Mouse (Mus musculus) WW6 (cell line): ENCODE results near the gene Aldh1a7.
"Not testable (repeated sequence)": the region's sequence is repeated elsewhere in the genome, so short reads cannot be mapped to it uniquely, and the experiment has no call there.

Experiments used
- DNase-seq: peaks from one replicate; pipeline ENCODE4 v3.0.0-alpha.2; 2013; ENCODE audit warnings: low read depth, low spot score

Aldh1a7 gene

DNA sequence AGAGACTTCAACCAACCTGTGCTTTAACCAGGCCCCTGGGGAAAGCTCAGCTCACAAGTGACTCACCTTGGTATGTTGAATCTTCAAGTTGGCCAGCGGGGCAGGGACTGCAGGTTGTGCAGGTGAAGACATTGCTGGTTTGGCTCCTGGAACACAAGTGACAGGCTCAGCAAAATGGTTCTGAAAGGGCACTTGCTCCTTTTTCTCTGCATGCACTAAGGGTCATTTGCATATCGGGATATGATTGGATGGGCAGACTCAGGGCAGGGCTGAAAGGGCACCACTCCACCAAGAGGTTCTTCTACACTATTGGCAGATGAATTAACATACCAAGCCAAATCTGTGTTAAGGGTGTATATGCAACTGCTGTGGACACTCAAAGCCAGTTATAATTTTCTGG lies at the start of gene Aldh1a7:
Aldh1a7 (minus strand) TSS at position 182 of the 400 bp plus-strand sequence.
- DNase-seq = no peak

DNA sequence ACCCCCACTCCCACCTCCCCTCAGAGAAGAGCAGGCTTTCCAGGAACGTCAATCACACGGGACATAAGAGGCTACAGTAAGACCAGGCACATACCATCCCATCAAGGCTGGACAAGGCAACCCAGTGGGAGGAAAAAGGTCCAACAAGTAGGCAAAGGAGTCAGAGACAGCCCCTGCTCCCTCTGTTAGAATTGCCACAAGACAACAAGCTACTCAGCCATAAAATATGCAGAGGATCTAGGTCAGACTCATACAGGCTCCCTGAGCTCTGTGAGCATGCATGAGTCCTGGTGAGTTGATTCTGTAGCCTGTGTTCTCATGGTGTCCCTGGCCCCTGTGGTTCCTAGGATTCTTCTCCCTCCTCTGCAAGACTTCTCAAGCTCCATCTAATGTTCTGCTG lies 48.3 kb upstream of the Aldh1a7 start:
- no peak for DNase-seq

DNA sequence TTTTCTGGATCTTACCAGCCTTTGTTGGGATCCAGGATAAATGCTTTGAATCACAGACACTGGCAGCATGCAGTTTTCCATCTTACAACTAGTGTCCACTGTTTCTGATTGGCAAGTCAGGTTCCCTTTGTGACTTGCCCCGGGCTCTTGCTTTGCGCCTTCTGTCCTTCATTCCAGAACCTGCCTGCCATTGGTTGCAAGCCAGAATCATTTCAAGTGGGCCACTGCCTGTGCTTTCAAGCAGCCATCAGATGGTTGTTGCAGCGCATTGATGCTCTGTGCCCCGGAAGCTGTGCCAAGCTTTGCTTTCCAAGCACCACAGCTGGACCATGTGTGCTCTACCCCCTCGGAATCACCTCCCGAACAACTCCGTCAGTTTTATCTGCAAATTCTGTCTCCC lies 46.6 kb upstream of the Aldh1a7 start:
- DNase-seq = no peak

DNA sequence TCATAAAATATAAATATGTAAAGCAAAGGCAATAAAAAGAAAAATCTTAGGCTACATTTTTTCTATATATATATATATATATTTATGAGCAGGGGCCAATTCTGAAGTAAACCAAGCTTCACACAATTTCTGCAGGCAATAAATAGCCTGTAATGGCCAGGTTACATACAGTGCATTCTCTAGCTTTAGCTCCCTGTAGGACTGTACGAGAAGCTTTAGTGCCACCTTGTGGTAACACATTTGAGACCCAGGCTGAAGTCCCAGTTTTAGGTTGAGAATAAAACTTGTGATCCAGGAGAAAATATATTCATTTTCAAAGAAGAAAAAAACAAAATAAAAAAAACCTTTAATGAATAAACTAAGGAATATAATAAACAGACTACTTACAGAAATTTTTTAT lies 36.9 kb upstream of the Aldh1a7 start:
- DNase-seq = no peak

DNA sequence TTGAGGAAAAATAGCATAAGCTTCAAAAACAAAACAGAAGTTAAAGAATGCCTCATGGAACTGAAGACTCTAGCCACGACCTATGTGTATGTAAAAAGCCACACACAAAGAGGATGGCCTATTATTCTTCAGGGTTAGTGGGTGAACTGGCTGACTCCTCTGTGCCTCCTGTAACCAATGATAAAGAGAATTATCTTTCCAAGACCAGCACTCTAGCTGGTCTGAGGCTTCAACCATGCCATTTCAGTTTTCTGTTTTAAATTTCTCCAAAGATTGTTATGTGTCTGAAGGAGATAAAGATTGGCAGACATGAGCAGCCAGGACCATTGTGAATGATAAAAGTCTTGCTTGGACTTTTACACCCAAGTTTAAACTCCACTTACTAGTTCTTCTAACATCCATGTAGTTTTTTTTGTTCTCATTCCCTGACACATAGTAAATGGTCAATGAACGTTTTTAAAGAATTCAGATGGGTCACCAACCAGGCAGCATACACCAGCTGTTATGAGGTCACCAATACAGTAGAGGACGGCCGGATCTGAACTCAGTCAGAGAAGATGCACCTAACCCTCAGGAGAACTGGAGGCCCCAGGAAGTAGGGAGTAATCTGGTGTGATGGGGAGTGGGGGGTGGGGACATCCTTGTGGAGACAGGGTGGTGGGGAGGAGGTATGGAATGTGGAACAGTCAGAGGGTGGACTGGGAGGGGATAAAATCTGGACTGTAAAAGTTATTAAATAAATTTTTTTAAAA lies 34.5 kb upstream of the Aldh1a7 start:
- DNase-seq = no peak

DNA sequence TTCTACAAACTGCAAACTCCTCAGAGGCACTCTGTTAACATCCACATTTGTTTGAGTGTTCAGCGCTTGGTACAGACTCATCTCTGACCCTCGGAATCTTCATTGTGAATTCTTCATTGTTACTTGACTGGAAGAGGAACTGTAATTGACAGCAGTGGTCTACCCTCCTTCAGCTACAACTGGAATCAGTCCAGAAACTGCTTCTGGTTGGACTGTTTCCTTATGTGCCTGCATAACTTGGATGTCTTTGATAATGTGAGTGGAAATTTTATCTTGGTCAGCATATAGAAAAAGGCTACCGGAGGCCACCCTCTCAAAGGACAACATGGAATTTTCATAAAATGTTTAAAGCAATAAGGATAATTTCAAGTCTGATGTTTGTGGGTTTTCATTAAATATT lies 33.8 kb upstream of the Aldh1a7 start:
- DNase-seq = no peak

DNA sequence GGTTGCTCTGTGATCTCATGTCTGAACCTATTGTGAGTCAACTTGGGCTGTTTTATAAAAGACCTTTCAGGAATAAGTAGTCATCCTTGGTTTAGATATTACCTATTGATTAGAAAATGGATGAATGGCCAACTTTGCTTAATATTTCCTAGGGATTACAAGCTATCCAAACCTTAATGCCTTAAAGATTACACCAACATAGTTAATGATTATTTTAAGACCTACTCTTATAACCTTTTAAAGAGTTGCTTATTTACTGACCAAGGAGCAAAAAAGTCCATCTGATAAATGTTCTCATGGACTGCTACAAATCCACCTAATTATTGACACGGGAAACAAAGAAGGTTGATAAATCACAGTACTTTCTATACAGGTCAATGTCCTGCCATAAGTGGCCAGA lies 17.3 kb upstream of the Aldh1a7 start:
- DNase-seq = no peak

DNA sequence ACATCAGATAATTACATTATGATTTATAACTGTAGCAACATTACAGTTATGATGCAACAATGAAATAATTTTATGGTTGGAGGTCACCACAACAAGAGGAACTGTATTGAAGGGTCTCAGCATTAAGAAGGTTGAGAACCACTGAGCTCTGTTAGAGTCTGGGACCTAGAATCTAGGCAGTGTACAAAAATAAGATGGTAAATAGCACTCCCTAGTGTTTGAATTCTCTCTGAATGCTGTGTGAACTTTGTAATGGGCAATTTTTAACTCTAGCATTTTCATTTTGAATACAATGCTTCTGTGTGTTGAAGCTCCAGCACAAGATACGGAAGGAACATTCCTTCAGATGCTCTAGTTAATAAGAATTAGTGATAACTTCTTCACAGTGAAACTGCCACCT lies 916 bp upstream of the Aldh1a7 start:
- DNase-seq = no peak

DNA sequence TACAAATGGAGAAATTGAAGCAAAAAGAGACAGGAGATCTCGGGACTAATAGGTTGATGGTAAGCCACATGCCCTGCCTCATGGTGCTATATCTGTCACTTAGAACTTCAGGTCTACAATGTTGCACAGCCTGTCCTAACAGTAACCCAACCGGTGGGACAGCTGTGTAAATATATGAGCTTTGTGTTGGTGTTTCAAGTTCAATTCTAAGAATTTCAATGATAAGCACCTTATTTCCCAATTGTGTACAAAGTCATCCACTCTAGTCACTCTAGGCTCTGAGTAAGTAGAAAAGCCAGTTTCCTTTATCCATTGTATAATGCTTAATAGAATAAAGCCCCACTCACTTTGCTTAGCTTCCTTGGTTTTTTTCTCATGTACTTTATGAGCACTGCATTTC lies 4.4 kb downstream of the Aldh1a7 start:
- no peak for DNase-seq

DNA sequence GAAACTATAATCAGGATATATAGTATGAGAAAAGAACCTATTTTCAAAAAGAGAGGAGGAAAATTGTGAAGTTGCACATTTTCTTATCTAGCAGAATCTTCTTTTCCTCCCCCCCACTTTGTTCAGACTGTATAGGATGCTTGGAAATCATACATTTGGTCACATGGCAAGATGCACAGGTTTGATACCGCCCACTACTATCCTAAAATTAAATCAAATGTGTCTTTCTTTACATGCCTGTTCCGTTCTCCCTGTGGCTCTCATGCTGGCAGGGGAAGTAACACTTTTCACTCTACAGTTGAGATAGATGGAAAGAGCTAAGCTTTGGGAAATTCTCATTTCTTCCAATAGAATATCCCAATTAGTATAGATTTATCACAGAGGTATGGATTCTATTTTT lies 7.1 kb downstream of the Aldh1a7 start:
- no peak for DNase-seq

DNA sequence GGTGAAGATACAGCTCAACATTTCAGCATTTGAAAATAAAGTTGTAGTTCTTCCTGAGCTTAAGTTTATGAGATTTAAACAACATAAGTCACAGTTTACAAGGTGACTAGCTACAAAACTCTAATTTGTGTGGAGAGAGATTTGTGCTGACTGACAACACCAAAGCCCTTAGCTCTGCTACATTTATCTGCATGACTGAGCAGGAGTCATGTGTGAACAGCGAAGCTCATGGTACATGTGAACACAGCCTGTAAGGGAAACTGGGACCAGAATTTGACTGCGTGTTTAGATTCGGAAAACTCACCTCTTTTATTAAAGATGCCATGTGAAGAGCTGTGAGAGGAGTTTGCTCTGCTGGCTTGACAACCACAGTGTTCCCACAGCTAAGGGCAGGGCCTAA lies 11.7 kb downstream of the Aldh1a7 start:
- DNase-seq = no peak

DNA sequence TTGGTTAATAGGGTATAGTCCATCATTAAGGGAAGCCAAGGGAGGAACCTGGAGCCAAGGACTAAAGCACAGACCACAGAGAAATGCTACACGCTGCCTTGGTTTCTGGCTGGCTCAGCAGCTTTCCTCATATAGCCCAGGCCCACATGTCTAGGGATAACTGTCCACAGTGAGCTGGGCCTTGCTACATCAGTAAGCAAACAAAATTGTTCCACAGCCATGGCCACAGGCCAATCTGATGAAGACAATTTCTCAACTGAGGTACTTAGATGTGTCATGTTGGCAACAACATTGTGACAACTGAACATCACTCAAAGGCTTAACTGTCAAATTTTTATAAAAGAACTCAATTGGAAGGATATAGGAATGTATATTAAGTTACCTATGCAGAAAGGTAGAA lies 12.3 kb downstream of the Aldh1a7 start:
- no peak for DNase-seq

DNA sequence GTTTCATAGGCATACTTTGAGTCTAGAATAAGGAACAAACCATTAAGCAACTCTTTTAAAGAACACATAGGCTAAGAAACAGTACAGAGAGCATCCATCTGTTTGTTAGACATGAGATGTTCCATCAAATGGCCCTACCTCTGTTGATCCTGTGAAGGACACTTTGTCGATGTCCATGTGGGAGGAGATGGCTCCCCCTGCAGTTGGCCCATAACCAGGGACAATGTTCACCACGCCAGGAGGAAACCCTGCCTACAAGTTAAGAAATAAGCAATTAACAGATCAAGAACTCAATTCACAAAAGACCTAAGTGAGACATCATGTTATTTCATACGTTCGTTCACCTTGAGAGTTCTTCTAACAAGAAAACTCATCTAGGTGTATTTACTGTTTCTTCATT lies 12.8 kb downstream of the Aldh1a7 start:
- no peak for DNase-seq

DNA sequence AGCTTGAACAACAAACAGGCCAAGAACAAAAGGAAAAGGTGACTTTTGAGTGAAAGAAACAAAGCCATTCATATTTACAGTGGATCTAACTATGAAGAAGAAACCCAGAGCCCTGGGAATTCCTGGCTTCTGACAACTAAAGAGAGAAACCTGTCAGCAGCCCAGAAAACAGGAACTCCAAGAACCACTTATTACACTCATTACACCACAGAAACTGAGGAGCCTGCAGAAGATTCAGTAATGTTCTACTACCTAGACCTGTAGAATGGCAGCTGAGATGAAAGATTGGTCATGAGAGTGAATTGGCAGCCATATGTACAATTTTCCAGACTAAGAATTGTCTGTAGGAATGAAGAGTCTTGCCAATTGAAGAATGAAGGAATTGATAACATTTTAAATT lies 20.2 kb downstream of the Aldh1a7 start:
- DNase-seq = no peak

DNA sequence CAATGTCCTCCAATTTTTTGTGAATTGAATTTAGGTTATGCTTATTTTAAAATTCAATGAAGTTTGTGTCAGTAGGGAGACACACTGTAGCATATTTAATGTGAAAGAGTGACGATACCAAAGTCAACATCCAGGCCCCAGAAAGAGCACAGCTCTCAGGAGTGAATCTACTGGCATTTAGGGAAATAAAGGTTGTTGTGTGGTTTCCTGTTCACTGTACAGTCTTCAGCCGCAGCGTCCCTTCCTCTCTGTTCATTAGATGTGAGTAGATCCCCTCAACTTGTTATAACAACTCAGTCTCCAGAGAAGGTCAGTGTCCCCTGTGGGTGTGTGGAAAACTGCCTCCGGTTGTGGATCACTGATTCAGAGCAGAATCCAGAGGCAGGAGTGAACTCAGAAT lies 20.6 kb downstream of the Aldh1a7 start:
- no peak for DNase-seq

DNA sequence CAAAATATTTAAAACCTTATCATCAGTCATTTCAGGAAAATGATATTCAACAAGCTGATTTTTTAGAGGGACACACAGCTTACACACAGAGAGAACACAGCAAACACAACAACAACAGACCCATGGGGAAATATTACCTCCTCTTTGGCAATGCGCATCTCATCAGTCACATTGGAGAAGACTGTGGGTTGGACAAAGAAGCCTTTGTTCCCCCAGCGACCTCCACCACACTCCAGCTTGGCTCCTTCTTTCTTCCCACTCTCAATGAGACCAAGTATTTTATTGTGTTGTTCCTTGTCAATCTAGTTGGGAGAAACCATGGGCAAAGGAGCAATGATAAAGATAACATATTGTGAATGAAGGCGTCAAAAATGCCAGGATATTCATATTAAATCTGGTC lies 25.3 kb downstream of the Aldh1a7 start:
- DNase-seq = no peak

DNA sequence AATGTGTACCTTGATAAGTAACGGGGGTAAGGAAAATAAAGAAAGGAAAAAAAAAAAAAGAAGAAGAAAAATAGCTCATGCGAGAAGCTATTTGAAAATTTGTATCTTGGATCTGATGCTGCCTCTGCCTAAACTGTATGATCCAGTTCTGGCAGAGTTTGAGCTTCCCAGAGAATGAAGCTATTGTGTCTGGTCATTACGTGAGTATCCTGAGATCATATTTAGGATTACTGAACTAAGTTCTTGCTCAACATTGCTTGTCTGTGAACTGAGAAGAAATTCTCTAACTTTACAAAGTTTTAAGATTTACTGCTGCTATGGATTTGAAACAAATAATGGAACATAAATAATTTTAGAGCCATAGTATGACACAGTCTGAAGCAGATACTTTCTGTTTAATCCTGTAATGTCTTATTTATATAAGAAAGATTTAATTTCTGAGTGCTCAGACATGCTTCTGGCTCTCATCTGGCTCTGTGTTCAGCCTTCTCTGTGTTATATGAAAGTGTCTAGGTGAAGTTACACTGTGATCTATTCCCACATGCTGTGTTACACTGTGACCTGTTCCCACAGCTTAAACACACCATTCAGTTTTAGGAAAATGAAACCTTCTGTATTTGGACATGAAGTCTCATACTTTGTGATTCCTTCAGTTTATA lies 49.5 kb downstream of the Aldh1a7 start:
- DNase-seq = no peak

DNA sequence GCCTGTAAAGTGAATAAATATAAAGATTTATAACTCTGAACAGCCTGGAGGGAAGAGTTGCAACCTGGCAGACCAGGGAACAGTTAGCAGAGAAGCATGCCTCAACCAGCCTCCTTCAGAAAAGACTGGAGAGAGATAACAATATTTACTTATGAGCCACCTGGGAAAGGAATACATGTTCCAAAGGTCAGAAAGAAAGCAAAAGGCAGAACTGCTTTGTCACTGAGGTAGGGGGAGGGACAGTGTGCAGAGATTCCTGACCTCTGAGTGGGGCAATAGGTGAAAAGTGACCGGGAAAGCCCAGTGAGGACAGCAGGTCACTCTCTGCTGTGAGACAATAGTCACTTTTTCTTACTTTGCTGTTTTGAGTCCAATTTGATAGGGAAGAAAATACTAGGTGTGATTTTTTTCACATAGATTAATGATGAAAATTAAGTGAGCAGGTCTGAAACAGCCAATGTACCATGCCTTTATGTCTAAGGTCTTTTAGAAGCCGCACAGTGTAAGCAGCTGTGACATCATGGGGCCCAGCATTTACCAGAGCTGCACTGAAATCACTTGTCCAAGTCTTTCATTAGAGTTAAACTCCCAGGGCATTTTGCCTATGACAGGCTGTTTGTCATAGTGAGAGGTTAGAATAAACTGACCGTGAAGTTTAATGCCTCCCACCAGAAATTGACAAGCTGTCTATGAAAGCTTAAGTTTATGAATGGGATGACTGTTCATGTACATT lies 73.1 kb downstream of the Aldh1a7 start:
- no peak for DNase-seq

DNA sequence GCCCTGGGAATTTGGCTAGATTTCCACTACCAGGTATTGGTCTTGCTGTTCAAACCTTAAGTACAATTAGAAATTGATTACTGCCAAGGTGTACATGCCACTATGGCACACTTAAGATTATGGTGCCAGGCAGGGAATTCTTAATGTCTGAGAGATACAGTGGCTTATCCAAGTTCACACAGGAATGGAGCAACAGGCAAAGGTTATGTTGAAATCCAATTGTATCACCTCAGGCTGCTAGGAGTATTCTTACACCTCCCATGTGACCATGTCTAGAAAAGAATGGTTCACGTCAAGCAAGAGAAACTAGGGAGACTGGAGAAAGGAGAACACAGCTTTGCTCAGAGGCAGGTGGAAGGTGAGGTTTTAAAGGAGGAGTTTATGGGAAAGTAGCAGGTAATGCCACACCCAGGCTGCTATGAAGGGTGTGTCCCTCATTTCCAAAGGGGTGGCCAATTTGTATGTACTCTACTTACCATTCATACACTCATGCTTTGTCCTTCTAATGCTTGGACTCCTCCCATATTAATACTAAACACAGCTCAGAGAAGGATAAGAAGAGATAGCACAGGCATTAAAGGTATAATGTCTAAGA lies 74.2 kb downstream of the Aldh1a7 start:
- no peak for DNase-seq

DNA sequence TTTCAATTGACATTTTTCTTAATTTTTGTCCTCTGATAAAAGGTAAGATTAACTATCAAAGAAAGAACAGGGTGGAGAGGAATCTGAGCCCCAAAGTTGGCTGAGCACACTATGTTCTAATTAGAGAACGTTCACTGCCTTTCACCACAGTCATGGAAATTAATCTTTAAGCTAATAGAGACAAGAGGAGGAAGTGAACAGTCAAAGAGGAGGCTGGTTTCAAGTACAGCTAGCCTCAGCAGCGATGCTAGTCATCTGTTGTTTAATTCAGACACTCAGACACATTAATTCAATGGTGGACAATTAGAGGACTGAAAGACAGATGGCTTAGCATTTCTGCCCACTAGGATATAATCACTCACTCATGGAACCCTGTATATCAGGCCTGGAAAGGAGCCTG lies 77.4 kb downstream of the Aldh1a7 start:
- DNase-seq = no peak

DNA sequence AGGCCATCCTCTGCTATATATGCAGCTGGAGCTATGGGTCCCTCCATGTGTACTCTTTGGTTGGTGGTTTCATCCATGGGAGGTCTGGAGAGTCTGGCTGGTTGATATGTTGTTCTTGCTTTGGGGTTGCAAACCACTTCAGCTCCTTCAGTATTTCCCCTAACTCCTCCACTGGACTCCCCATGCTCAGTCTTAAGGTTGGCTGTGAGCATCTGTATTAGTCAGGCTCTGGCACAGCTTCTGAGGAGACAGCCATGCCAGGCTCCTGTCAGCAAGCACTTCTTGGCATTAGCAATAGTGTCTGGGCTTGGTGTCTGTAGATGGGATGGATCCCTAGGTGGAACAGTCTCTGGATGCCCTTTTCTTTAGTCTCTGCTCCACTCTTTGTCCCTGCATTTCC lies 79.9 kb downstream of the Aldh1a7 start:
- not testable (repeated sequence) for DNase-seq

DNA sequence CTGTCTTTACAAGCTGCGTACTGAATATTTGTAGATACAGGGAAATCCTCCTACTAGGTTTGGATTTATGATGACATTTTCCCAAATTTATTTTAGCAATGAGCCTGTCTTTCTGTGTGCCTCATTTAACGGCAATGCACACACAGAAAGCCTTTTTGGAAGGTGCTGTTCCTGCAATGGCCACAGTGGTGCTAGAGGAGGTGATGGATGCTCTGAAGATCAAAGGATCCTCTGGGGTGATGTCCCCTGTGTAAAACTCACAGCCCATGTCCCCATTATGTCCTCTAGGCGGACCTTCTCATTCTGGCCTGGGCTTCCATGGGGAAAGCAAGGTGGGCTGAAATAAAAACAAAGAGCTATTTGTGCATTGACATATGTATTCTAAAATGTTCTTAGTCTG lies 83.0 kb downstream of the Aldh1a7 start:
- DNase-seq = no peak
